Mouse (Mus musculus): ENCODE measurements around the gene Omp. TPM values are rescaled to one million over a fixed set of nuclear protein-coding genes. Genes with fewer than 3 reads are reported as not detected.

The Omp gene
- polyA plus RNA-seq, 1 experiment, result 9.2 TPM

GRCm38 (mm10) chr7:98103002-98103941 is 42.0 kb downstream of the Omp start:
- no peak for DNase-seq (ENCODE audit: low read depth)

GRCm38 (mm10) chr7:98102488-98102887 is 42.8 kb downstream of the Omp start:
- DNase-seq (ENCODE audit: low read depth), result no peak

- DNase-seq (ENCODE audit: low read depth), result no peak
Observed at GRCm38 (mm10) chr7:98097557-98097956, 47.7 kb downstream of the Omp start.

GRCm38 (mm10) chr7:98095852-98096251 is 49.5 kb downstream of the Omp start:
- no peak for DNase-seq (ENCODE audit: low read depth)

Other genes starting within 250 kb of the Omp start
- 0.05 and 0.06 TPM in 2 replicates for gene Gdpd4, start 225.5 kb downstream of the Omp start, polyA plus RNA-seq (2012; rRNA removed)
- 12.5 and 13.4 TPM in 2 replicates for gene Myo7a, start 26.0 kb downstream of the Omp start, polyA plus RNA-seq (2012; rRNA removed)
- 106 and 140 TPM in 2 replicates for gene Capn5, start 32.8 kb upstream of the Omp start, polyA plus RNA-seq (2012; rRNA removed)
- 0.09 TPM in 2 replicates for gene B3gnt6, start 54.0 kb upstream of the Omp start, polyA plus RNA-seq (2012; rRNA removed)
- 8.2 and 17.9 TPM in 2 replicates for gene Acer3, start 175.7 kb upstream of the Omp start, polyA plus RNA-seq (2012; rRNA removed)
- 13.6 and 15.1 TPM in 2 replicates for gene Tsku, start 215.8 kb upstream of the Omp start, polyA plus RNA-seq (2012; rRNA removed)